Mouse (Mus musculus) heart, embryonic 14.5 days (tissue): Measurements from ENCODE around the gene Msl1. TPM values are rescaled to one million over a fixed set of nuclear protein-coding genes. Genes with fewer than 3 reads are reported as not detected.

Source experiments
- ATAC-seq: fragments of 200-750 bp; cut with Nextera tagmentation; 2 replicates; pipeline ENCODE4 v1.8.0; 2017; ENCODE audit warnings: low read depth, moderate TSS enrichment; ENCODE audit not compliant: insufficient number of reproducible peaks, insufficient read depth, low FRiP score
- H3K27ac ChIP-seq, 2 experiments: fragments of 200-500 bp in 1 of 2; fragments of 300-500 bp in 1 of 2; sonication (generic) in 1 of 2; replicated peaks in 1 of 2; 2 replicates each; pipeline ENCODE4 v1.5.1; 2012 to 2014; ENCODE audit warnings: low read depth in 2 of 2, low read length in 2 of 2, control low read depth in 1 of 2, mild to moderate bottlenecking in 1 of 2, mixed read lengths in 1 of 2; ENCODE audit not compliant: control insufficient read depth in 1 of 2, insufficient read depth in 1 of 2
- H3K27me3 ChIP-seq: fragments of 300-500 bp; sonication (generic); 2 replicates; pipeline ENCODE4 v1.6.1; 2014; ENCODE audit warnings: mild to moderate bottlenecking, low read length, control low read depth; ENCODE audit not compliant: control insufficient read depth, insufficient read depth
- H3K36me3 ChIP-seq: fragments of 300-500 bp; sonication (generic); 2 replicates; pipeline ENCODE4 v1.6.1; 2014; ENCODE audit warnings: mild to moderate bottlenecking, control low read depth, low read length, mixed read lengths; ENCODE audit not compliant: control insufficient read depth, insufficient read depth
- H3K4me1 ChIP-seq, 2 experiments: fragments of 200-500 bp in 1 of 2; fragments of 300-500 bp in 1 of 2; sonication (generic) in 1 of 2; 2 replicates each; pipeline ENCODE4 v1.6.1; 2012 to 2014; ENCODE audit warnings: low read length in 2 of 2, control low read depth in 1 of 2, mixed read lengths in 1 of 2; ENCODE audit not compliant: control insufficient read depth in 2 of 2, insufficient read depth in 2 of 2
- H3K4me2 ChIP-seq: fragments of 300-500 bp; sonication (generic); 2 replicates; pipeline ENCODE4 v1.6.1; 2014; ENCODE audit warnings: mild to moderate bottlenecking, low read length
- H3K4me3 ChIP-seq, 2 experiments: fragments of 200-500 bp in 1 of 2; fragments of 300-500 bp in 1 of 2; sonication (generic) in 1 of 2; 2 replicates each; pipeline ENCODE4 v1.5.1; 2012 to 2014; ENCODE audit warnings: low read length in 2 of 2, mild to moderate bottlenecking in 2 of 2, control low read depth in 1 of 2, low read depth in 1 of 2, moderate library complexity in 1 of 2; ENCODE audit not compliant: control insufficient read depth in 1 of 2, insufficient read depth in 1 of 2
- H3K9ac ChIP-seq: fragments of 300-500 bp; sonication (generic); 2 replicates; pipeline ENCODE4 v1.6.1; 2014; ENCODE audit warnings: mild to moderate bottlenecking, low read length
- H3K9me3 ChIP-seq: fragments of 300-500 bp; sonication (generic); 2 replicates; pipeline ENCODE4 v1.6.1; 2016; ENCODE audit warnings: low read length, control low read depth; ENCODE audit not compliant: control insufficient read depth
- WGBS: fragments of 180-500 bp; shearing (Covaris S2); extraction: QIAGEN DNeasy Blood & Tissue Kit; methylation state at CpG from one replicate; pipeline ENCODE4 v1.1.7; 2014; 5-methylcytosine and 5-hydroxymethylcytosine counted together
- polyA plus RNA-seq: library from polyadenylated mRNA; unstranded; fragments of >200 nt; fragmentation: Nextera tagmentation; extraction: Ambion mirVana; gene quantifications from 2 replicates; pipeline ENCODE4 v1.2.1, GENCODE M21; 2014

Msl1 gene
- polyA plus RNA-seq, 1 experiment from 2014 or later = 15.3 TPM

- H3K9ac ChIP-seq = peak overlapping the region; percentile 62
- peaks cover 81 to 98% of the 10 kb centered on the region in 2 experiments for H3K4me1 ChIP-seq
- WGBS = 20% methylated on average over 17 of the region's 17 CpGs
- H3K27me3 ChIP-seq = no peaks in the 10 kb centered on the region
- H3K9me3 ChIP-seq = no peaks in the 10 kb centered on the region
- peak overlapping the region; percentile 83 to 90 for H3K27ac ChIP-seq
- peak overlapping the region; percentile 60 for H3K4me2 ChIP-seq
- peak overlapping the region in 1 of 2 experiments; percentile 14; a peak in 2 of 4 replicates for H3K4me3 ChIP-seq
- H3K36me3 ChIP-seq = peaks cover 20% of the 10 kb centered on the region
- ATAC-seq = peak; percentile 40
These were observed 44.7 kb upstream of the Msl1 start for GRCm38 (mm10) chr11:98750351-98751201.

- peak overlapping the region; percentile 60 for H3K4me2 ChIP-seq
- H3K4me3 ChIP-seq = peak overlapping the region in 1 of 2 experiments; percentile 14; a peak in 2 of 4 replicates
- peaks cover 80 to 98% of the 10 kb centered on the region in 2 experiments for H3K4me1 ChIP-seq
- H3K9ac ChIP-seq = peak overlapping the region; percentile 62
- peaks cover 25% of the 10 kb centered on the region for H3K36me3 ChIP-seq
- WGBS = 3% methylated on average over 6 of the region's 6 CpGs
- peak; percentile 59 for ATAC-seq
- H3K27ac ChIP-seq = peak overlapping the region; percentile 83 to 90
- no peaks in the 10 kb centered on the region for H3K27me3 ChIP-seq
- H3K9me3 ChIP-seq = no peaks in the 10 kb centered on the region
These were observed 44.0 kb upstream of the Msl1 start for GRCm38 (mm10) chr11:98751221-98751782.

- H3K27me3 ChIP-seq = no peaks in the 10 kb centered on the region
- H3K9me3 ChIP-seq = no peaks in the 10 kb centered on the region
- 81% methylated on average over 10 of the region's 10 CpGs for WGBS
- peaks cover 69 to 86% of the 10 kb centered on the region in 2 experiments for H3K4me1 ChIP-seq
- ATAC-seq = no peak
- peak overlapping the region; percentile 17 to 90; a peak in 2 of 4 replicates for H3K27ac ChIP-seq
- H3K4me2 ChIP-seq = no peak overlapping the region
- peak overlapping the region; percentile 62; the same call in 1 of the 2 replicates for H3K9ac ChIP-seq
- H3K36me3 ChIP-seq = peaks cover 37% of the 10 kb centered on the region
- no peak overlapping the region for H3K4me3 ChIP-seq
These were observed 42.7 kb upstream of the Msl1 start for GRCm38 (mm10) chr11:98752562-98753140.

GRCm38 (mm10) chr11:98753264-98753663 is 42.1 kb upstream of the Msl1 start:
- peak overlapping the region; percentile 62; the same call in 1 of the 2 replicates for H3K9ac ChIP-seq
- WGBS = 93% methylated on average over 5 of the region's 5 CpGs

GRCm38 (mm10) chr11:98754151-98754620 is 41.1 kb upstream of the Msl1 start:
- no peaks in the 10 kb centered on the region for H3K27me3 ChIP-seq
- peak overlapping the region; percentile 35 for H3K4me2 ChIP-seq
- peaks cover 52% of the 10 kb centered on the region for H3K36me3 ChIP-seq
- peak overlapping the region; percentile 38 for H3K9ac ChIP-seq
- peak overlapping the region; percentile 91 to 96 for H3K27ac ChIP-seq
- H3K4me3 ChIP-seq = no peak overlapping the region
- no peaks in the 10 kb centered on the region for H3K9me3 ChIP-seq
- H3K4me1 ChIP-seq = peaks cover 53 to 71% of the 10 kb centered on the region in 2 experiments
- 48% methylated on average over 9 of the region's 9 CpGs for WGBS
- ATAC-seq = no peak

More at GRCm38 (mm10) chr11:98753264-98753663, 42.1 kb upstream of the Msl1 start:
- peaks cover 42% of the 10 kb centered on the region for H3K36me3 ChIP-seq
- no peak overlapping the region for H3K4me2 ChIP-seq
- no peak for ATAC-seq
- H3K4me1 ChIP-seq = peaks cover 63 to 80% of the 10 kb centered on the region in 2 experiments
- H3K27me3 ChIP-seq = no peaks in the 10 kb centered on the region
- H3K9me3 ChIP-seq = no peaks in the 10 kb centered on the region
- H3K27ac ChIP-seq = peak overlapping the region in 1 of 2 experiments; percentile 91; a peak in 1 of 4 replicates
- H3K4me3 ChIP-seq = no peak overlapping the region

- WGBS = 12% methylated on average over 7 of the region's 7 CpGs
- Histone ChIP-seq H3K27ac (peak overlapping the region; percentile 91 to 96), H3K27me3 (no peaks in the 10 kb centered on the region), H3K4me1 (peaks cover 48 to 66% of the 10 kb centered on the region in 2 experiments), H3K4me2 (peak overlapping the region; percentile 35), H3K9ac (peak overlapping the region; percentile 51), H3K9me3 (no peaks in the 10 kb centered on the region), H3K36me3 (peaks cover 55% of the 10 kb centered on the region), H3K4me3 (no peak overlapping the region)
- ATAC-seq = peak; percentile 23; the same call in 1 of the 2 replicates
These were observed 40.6 kb upstream of the Msl1 start for GRCm38 (mm10) chr11:98754621-98755181.
